Mouse (Mus musculus) stomach, embryonic 16.5 days (tissue): ENCODE measurements around the gene 0610009B22Rik. TPM values are rescaled to one million over a fixed set of nuclear protein-coding genes. Genes with fewer than 3 reads are reported as not detected.
"Not testable (repeated sequence)": the region's sequence is repeated elsewhere in the genome, so short reads cannot be mapped to it uniquely, and the experiment has no call there.

Source experiments
- ATAC-seq: fragments of 200-750 bp; cut with Nextera tagmentation; 2 replicates; pipeline ENCODE4 v1.8.0; 2017; ENCODE audit warnings: moderate number of reproducible peaks, moderate TSS enrichment; ENCODE audit not compliant: insufficient read depth, low FRiP score
- H3K27ac ChIP-seq: fragments of 300-500 bp; sonication (generic); 2 replicates; pipeline ENCODE4 v1.5.1; 2014; ENCODE audit warnings: low read length
- H3K27me3 ChIP-seq: fragments of 300-500 bp; sonication (generic); 2 replicates; pipeline ENCODE4 v1.6.1; 2014; ENCODE audit warnings: low read length, control low read depth, mixed read lengths; ENCODE audit not compliant: control insufficient read depth, insufficient read depth
- H3K36me3 ChIP-seq: fragments of 300-500 bp; sonication (generic); 2 replicates; pipeline ENCODE4 v1.6.1; 2014; ENCODE audit warnings: low read length; ENCODE audit not compliant: control insufficient read depth, insufficient read depth
- H3K4me1 ChIP-seq: fragments of 300-500 bp; sonication (generic); 2 replicates; pipeline ENCODE4 v1.6.1; 2014; ENCODE audit warnings: low read length, control low read depth, mixed read lengths; ENCODE audit not compliant: control insufficient read depth, insufficient read depth
- H3K4me2 ChIP-seq: fragments of 300-500 bp; sonication (generic); 2 replicates; pipeline ENCODE4 v1.6.1; 2014; ENCODE audit warnings: low read depth, low read length, mixed read lengths
- H3K4me3 ChIP-seq: fragments of 300-500 bp; sonication (generic); replicated peaks from 2 replicates; pipeline ENCODE4 v1.5.1; 2014; ENCODE audit warnings: mild to moderate bottlenecking, low read length
- H3K9ac ChIP-seq: fragments of 300-500 bp; sonication (generic); 2 replicates; pipeline ENCODE4 v1.6.1; 2014; ENCODE audit warnings: low read length
- H3K9me3 ChIP-seq: fragments of 300-500 bp; sonication (generic); replicated peaks from 2 replicates; pipeline ENCODE4 v1.6.1; 2016; ENCODE audit warnings: low read length, control low read depth; ENCODE audit not compliant: control insufficient read depth
- WGBS: fragments of 180-500 bp; shearing (Covaris S2); extraction: QIAGEN DNeasy Blood & Tissue Kit; methylation state at CpG from one replicate; pipeline ENCODE4 v1.1.7; 2014; 5-methylcytosine and 5-hydroxymethylcytosine counted together
- polyA plus RNA-seq: library from polyadenylated mRNA; unstranded; fragments of >200 nt; fragmentation: Nextera tagmentation; extraction: Ambion mirVana; gene quantifications from 2 replicates; pipeline ENCODE4 v1.2.1, GENCODE M21; 2015

Gene 0610009B22Rik
- polyA plus RNA-seq, 1 experiment from 2014 or later = 93.1 TPM

DNA sequence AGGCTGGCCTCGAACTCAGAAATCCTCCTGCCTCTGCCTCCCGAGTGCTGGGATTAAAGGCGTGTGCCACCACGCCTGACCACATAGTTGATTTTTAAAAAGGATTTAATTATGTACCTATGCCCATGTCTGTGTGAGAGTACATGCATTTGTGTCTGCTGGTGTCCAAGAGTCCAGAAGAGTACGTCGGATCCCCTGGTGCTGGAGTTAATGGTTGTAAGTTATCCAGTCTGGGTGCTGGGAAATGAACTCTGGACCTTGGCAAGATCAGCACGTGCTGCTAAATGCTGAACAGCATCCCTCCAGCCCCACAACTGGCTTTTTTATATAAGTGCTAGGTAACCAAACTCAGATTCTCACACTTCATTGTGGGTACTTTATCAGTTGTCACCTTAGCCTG lies 17.8 kb downstream of the 0610009B22Rik start:
- Histone ChIP-seq H3K27me3 (no peaks in the 10 kb centered on the region), H3K9ac (no peak overlapping the region), H3K4me1 (no peaks in the 10 kb centered on the region), H3K4me2 (no peak overlapping the region), H3K9me3 (no peaks in the 10 kb centered on the region), H3K36me3 (no peaks in the 10 kb centered on the region), H3K4me3 (no peak overlapping the region), H3K27ac (no peak overlapping the region)
- WGBS = 91% methylated on average over 7 of the region's 7 CpGs
- ATAC-seq = no peak

- not testable (repeated sequence) for H3K27me3 ChIP-seq, H3K9me3 ChIP-seq, H3K4me1 ChIP-seq, ATAC-seq, H3K4me3 ChIP-seq, H3K4me2 ChIP-seq, H3K27ac ChIP-seq, H3K36me3 ChIP-seq, H3K9ac ChIP-seq
- 90% methylated on average over 7 of the region's 7 CpGs for WGBS
Measured at GRCm38 (mm10) chr11:51664747-51665146, 23.9 kb downstream of the 0610009B22Rik start.

- Histone ChIP-seq H3K9me3 (no peaks in the 10 kb centered on the region), H3K4me2 (no peak overlapping the region), H3K4me3 (no peak overlapping the region), H3K36me3 (no peaks in the 10 kb centered on the region), H3K27ac (no peak overlapping the region), H3K4me1 (peaks cover 7% of the 10 kb centered on the region), H3K27me3 (no peaks in the 10 kb centered on the region), H3K9ac (no peak overlapping the region)
- 75% methylated on average over 7 of the region's 7 CpGs for WGBS
- ATAC-seq = no peak
Measured at GRCm38 (mm10) chr11:51662632-51663031, 26.0 kb downstream of the 0610009B22Rik start.

DNA sequence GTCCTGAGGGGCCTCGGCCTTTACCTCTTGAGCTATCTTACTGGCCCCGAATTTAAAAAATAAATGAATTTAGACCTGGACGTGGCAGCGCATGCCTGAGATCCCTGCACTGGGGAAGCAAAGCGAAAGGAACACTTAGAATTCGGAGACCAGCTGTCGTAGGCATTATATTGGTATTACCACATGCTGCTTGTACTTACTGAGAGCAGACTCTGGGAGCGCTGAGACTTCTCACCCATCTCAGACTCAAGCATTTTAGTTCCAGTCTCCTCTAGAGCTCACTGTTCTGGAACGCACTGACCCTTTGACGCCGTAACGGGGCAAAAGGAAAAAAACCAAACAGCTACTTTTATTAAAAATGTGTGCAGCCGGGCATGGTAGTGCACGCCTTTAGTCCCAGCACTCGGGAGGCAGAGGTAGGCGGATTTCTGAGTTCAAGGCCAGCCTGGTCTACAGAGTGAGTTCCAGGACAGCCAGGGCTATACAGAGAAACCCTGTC lies 26.8 kb downstream of the 0610009B22Rik start:
- no peaks in the 10 kb centered on the region for H3K9me3 ChIP-seq
- no peak overlapping the region for H3K9ac ChIP-seq
- H3K4me1 ChIP-seq = peaks cover 7% of the 10 kb centered on the region
- no peak overlapping the region for H3K27ac ChIP-seq
- no peak for ATAC-seq
- 87% methylated on average over 16 of the region's 16 CpGs for WGBS
- H3K4me2 ChIP-seq = no peak overlapping the region
- H3K27me3 ChIP-seq = no peaks in the 10 kb centered on the region
- no peaks in the 10 kb centered on the region for H3K36me3 ChIP-seq
- no peak overlapping the region for H3K4me3 ChIP-seq

DNA sequence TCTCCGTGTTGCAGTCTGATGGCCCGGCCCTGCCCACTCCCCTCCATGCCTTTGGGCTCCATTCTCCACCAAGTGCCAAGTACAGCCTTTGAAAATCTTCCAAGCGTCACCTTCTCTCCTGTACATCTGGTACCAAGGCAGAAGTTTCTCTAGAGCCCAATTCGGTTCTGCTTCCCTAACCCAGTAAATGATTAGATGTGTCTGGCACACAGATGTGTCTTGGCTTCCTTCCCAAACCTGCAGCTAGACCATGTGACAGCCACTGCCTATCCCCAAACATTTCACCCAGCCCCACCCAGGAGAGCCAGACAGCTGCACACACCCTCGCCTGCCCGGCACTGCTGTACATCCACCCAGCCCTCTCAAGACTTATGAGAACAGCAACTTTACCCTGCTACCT lies 30.0 kb downstream of the 0610009B22Rik start:
- 49% methylated on average over 6 of the region's 6 CpGs for WGBS
- Histone ChIP-seq H3K9me3 (no peaks in the 10 kb centered on the region), H3K4me3 (no peak overlapping the region), H3K27me3 (no peaks in the 10 kb centered on the region), H3K9ac (peak overlapping the region; percentile 16; the same call in 1 of the 2 replicates), H3K36me3 (no peaks in the 10 kb centered on the region), H3K27ac (peak overlapping the region; percentile 27; the same call in 1 of the 2 replicates), H3K4me2 (no peak overlapping the region), H3K4me1 (peaks cover 7% of the 10 kb centered on the region)
- ATAC-seq = peak; percentile 84

GRCm38 (mm10) chr11:51658291-51658690 lies 30.4 kb downstream of the 0610009B22Rik start:
- 47% methylated on average over 7 of the region's 7 CpGs for WGBS
- peak overlapping the region; percentile 16; the same call in 1 of the 2 replicates for H3K9ac ChIP-seq
- no peaks in the 10 kb centered on the region for H3K27me3 ChIP-seq
- no peak for ATAC-seq
- H3K4me1 ChIP-seq = peaks cover 7% of the 10 kb centered on the region
- H3K27ac ChIP-seq = peak overlapping the region; percentile 27; the same call in 1 of the 2 replicates
- H3K36me3 ChIP-seq = no peaks in the 10 kb centered on the region
- no peak overlapping the region for H3K4me2 ChIP-seq
- no peak overlapping the region for H3K4me3 ChIP-seq
- no peaks in the 10 kb centered on the region for H3K9me3 ChIP-seq

- peak; percentile 12; the same call in 1 of the 2 replicates for ATAC-seq
- H3K9me3 ChIP-seq = no peaks in the 10 kb centered on the region
- H3K36me3 ChIP-seq = no peaks in the 10 kb centered on the region
- WGBS = 71% methylated on average over 10 of the region's 10 CpGs
- peak overlapping the region; percentile 49; the same call in 1 of the 2 replicates for H3K27ac ChIP-seq
- H3K4me2 ChIP-seq = no peak overlapping the region
- no peak overlapping the region for H3K4me3 ChIP-seq
- no peaks in the 10 kb centered on the region for H3K27me3 ChIP-seq
- peaks cover 7% of the 10 kb centered on the region for H3K4me1 ChIP-seq
- H3K9ac ChIP-seq = no peak overlapping the region
Measured at GRCm38 (mm10) chr11:51656798-51657521, 31.7 kb downstream of the 0610009B22Rik start.

- no peak overlapping the region for H3K4me2 ChIP-seq
- H3K27ac ChIP-seq = no peak overlapping the region
- H3K36me3 ChIP-seq = no peaks in the 10 kb centered on the region
- 93% methylated on average over 3 of the region's 3 CpGs for WGBS
- ATAC-seq = no peak
- no peak overlapping the region for H3K9ac ChIP-seq
- no peaks in the 10 kb centered on the region for H3K27me3 ChIP-seq
- no peak overlapping the region for H3K4me3 ChIP-seq
- no peaks in the 10 kb centered on the region for H3K9me3 ChIP-seq
- peaks cover 7% of the 10 kb centered on the region for H3K4me1 ChIP-seq
Measured at GRCm38 (mm10) chr11:51654891-51655290, 33.8 kb downstream of the 0610009B22Rik start.

DNA sequence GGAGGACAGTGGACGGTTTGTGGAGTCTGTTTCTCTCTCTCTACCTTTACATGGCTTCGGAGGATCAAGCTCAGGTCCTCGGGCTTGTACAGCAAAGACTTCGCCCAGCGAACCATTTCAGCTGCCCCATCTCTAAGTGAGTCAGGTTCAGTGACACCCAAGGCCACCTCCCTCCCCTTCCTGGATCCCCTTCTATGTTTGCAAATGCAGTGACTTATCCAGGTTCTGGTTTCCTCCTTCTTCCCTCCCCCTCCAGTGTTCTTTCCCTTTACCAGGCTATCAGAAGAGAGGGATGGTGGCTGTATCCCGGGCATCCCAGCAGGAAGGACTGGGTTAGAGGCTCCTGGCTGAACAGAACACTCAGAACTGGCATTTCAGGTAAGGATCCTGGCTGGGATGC lies 34.9 kb downstream of the 0610009B22Rik start:
- no peaks in the 10 kb centered on the region for H3K27me3 ChIP-seq
- H3K4me2 ChIP-seq = no peak overlapping the region
- no peak overlapping the region for H3K4me3 ChIP-seq
- no peaks in the 10 kb centered on the region for H3K36me3 ChIP-seq
- no peaks in the 10 kb centered on the region for H3K9me3 ChIP-seq
- peaks cover 11% of the 10 kb centered on the region for H3K4me1 ChIP-seq
- no peak for ATAC-seq
- no peak overlapping the region for H3K9ac ChIP-seq
- no peak overlapping the region; the same call in 1 of the 2 replicates for H3K27ac ChIP-seq
- WGBS = 80% methylated on average over 6 of the region's 6 CpGs
